Comparison of ENCODE assay signal across 10 mouse cellular contexts in the genomic region with DNA sequence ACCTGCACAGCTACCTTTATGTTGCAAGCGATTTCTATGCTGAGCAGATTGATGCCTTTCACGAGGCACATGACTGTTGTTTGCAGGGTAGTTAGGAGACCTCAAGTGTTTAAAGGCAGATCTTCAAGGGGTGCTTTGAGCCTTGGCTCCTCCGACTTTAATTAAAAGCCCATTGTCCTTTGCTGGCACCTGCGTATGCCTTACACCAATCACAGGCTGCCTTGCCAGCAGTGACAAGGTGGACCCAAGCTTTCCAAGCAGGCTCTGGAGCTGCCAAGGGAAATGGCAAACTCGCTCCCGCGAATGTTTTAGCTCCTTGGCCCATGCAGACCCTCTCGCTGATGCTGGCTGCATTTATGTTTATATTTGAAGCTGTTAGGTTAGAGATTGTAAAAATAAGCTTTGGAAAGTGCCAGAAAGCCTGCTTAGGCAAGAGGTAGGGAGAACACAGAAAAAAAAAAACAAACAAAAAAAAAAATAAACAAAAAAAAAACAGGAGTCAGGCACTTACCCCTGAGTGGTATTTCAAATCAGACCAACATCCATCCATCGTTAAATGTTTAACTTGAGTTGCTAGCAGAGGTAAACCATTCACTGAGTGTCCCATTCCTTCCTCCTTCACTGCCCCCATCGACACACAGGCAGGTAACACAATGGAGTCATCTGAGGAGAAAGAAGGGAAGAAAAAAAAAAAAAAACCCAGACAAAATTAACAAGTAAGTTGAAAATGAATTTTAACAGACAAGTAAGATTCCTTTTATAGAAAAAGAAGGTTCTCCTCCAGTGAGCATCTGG.
DNase-seq lines count a peak whose midpoint lies in the region; ATAC-seq and TF ChIP-seq lines count a peak whose summit lies in the region.
"Had no signal": no experiment of that assay in that cellular context is flagged by ENCODE, and none has a peak within 500 bp of the region (broad histone marks: within the 10 kb centered on the region; RNA-seq: fewer than 3 reads in every experiment).

No protein-coding gene starts in this region.

- peak overlapping the region; percentile 27 for H3K4me2 ChIP-seq in hindbrain, embryonic 13.5 days
- no peak overlapping the region for H3K4me2 ChIP-seq in limb, embryonic 11.5 days (ENCODE audit: low read depth, severe bottlenecking)
- peak overlapping the region; percentile 32 for H3K4me2 ChIP-seq in neural tube, embryonic 13.5 days
- no peak overlapping the region for H3K4me2 ChIP-seq in liver, postnatal 0 days (ENCODE audit: low read depth, low read length)

- no peak overlapping the region for H3K4me3 ChIP-seq in lung, adult 2 months (replicated peaks; ENCODE audit: extremely low read depth, low read depth, low read length)
- H3K4me3 ChIP-seq in hindbrain, embryonic 13.5 days = no peak overlapping the region
- no peak overlapping the region for H3K4me3 ChIP-seq in limb, embryonic 11.5 days (ENCODE audit: low read depth, low read length)
- H3K4me3 ChIP-seq in neural tube, embryonic 13.5 days = no peak overlapping the region
- H3K4me3 ChIP-seq in liver, postnatal 0 days (ENCODE audit: low read depth, low read length) = no peak overlapping the region

- DNase-seq in lung, adult 18-20 months = peak; percentile 7 to 39
- DNase-seq in lung, adult 2 months = no peak
- DNase-seq in limb, embryonic 11.5 days (ENCODE audit: low spot score) = peak; percentile 34
- DNase-seq in liver, postnatal 0 days = no peak
- DNase-seq in urinary bladder, adult 18-20 months (ENCODE audit: low spot score in 2 of 2) = no peak
- no peak for DNase-seq in layer of hippocampus, adult 18-20 months (ENCODE audit: low spot score in 2 of 2)
- DNase-seq: right cerebral cortex, postnatal 14 days; thymus, adult 2 months had no signal

- 28% methylated on average over 10 of the region's 10 CpGs for WGBS in lung, adult 2 months
- WGBS in hindbrain, embryonic 13.5 days = 28% methylated on average over 10 of the region's 10 CpGs
- WGBS in limb, embryonic 11.5 days = 41% methylated on average over 10 of the region's 10 CpGs
- 34% methylated on average over 10 of the region's 10 CpGs for WGBS in neural tube, embryonic 13.5 days
- WGBS in liver, postnatal 0 days (ENCODE audit: insufficient replicate concordance) = 57% methylated on average over 10 of the region's 10 CpGs

- no peaks in the 10 kb centered on the region; the same call in 1 of the 2 replicates for H3K4me1 ChIP-seq in lung, adult 2 months (ENCODE audit: control insufficient read depth, insufficient read depth, low read length)
- peaks cover 31% of the 10 kb centered on the region for H3K4me1 ChIP-seq in hindbrain, embryonic 13.5 days (replicated peaks)
- peaks cover 13% of the 10 kb centered on the region for H3K4me1 ChIP-seq in limb, embryonic 11.5 days (ENCODE audit: control insufficient read depth, insufficient read depth, low read length)
- peaks cover 25% of the 10 kb centered on the region for H3K4me1 ChIP-seq in neural tube, embryonic 13.5 days (replicated peaks)
- H3K4me1 ChIP-seq in liver, postnatal 0 days (ENCODE audit: insufficient read depth) = no peaks in the 10 kb centered on the region

- H3K36me3 ChIP-seq in hindbrain, embryonic 13.5 days = no peaks in the 10 kb centered on the region
- H3K36me3 ChIP-seq in limb, embryonic 11.5 days (ENCODE audit: control insufficient read depth, insufficient read depth, low read length) = no peaks in the 10 kb centered on the region
- no peaks in the 10 kb centered on the region for H3K36me3 ChIP-seq in neural tube, embryonic 13.5 days
- H3K36me3 ChIP-seq in liver, postnatal 0 days (replicated peaks; ENCODE audit: insufficient read depth, low read length) = no peaks in the 10 kb centered on the region

- no peak for TF ChIP-seq CTCF in lung, adult 2 months (IDR thresholded peaks at IDR 0.05; ENCODE audit: insufficient read depth, low read length)
- no peak for TF ChIP-seq CTCF in liver, postnatal 0 days (IDR thresholded peaks at IDR 0.05; ENCODE audit: low read depth)

- peak overlapping the region; percentile 90 for H3K27ac ChIP-seq in hindbrain, embryonic 13.5 days
- no peak overlapping the region for H3K27ac ChIP-seq in limb, embryonic 11.5 days (replicated peaks; ENCODE audit: low read depth, low read length)
- peak overlapping the region; percentile 91 for H3K27ac ChIP-seq in neural tube, embryonic 13.5 days (replicated peaks)
- H3K27ac ChIP-seq in liver, postnatal 0 days (ENCODE audit: low read depth) = no peak overlapping the region

- no peaks in the 10 kb centered on the region for H3K9me3 ChIP-seq in hindbrain, embryonic 13.5 days
- no peaks in the 10 kb centered on the region for H3K9me3 ChIP-seq in limb, embryonic 11.5 days (ENCODE audit: control insufficient read depth, low read length)
- no peaks in the 10 kb centered on the region for H3K9me3 ChIP-seq in neural tube, embryonic 13.5 days
- no peaks in the 10 kb centered on the region for H3K9me3 ChIP-seq in liver, postnatal 0 days (ENCODE audit: low read length)

- TF ChIP-seq EP300 in liver, postnatal 0 days (IDR thresholded peaks at IDR 0.05; ENCODE audit: low read depth) = no peak

- H3K9ac ChIP-seq in hindbrain, embryonic 13.5 days = 0 out of 2 replicates have a peak overlapping the region, but pooled peaks have one; percentile 26
- no peak overlapping the region for H3K9ac ChIP-seq in limb, embryonic 11.5 days (ENCODE audit: low read length)
- peak overlapping the region; percentile 52; the same call in 1 of the 2 replicates for H3K9ac ChIP-seq in neural tube, embryonic 13.5 days
- H3K9ac ChIP-seq in liver, postnatal 0 days (replicated peaks) = no peak overlapping the region

- ATAC-seq in hindbrain, embryonic 13.5 days (ENCODE audit: low FRiP score) = 0 out of 2 replicates have a peak, but pooled peaks have one; percentile 38
- no peak for ATAC-seq in limb, embryonic 11.5 days (ENCODE audit: insufficient number of reproducible peaks, low FRiP score, low TSS enrichment, low read depth)
- peak; percentile 64 for ATAC-seq in neural tube, embryonic 13.5 days (ENCODE audit: low read depth)
- ATAC-seq in liver, postnatal 0 days = no peak

- TF ChIP-seq POLR2A in lung, adult 2 months (IDR thresholded peaks at IDR 0.05; ENCODE audit: borderline replicate concordance, extremely low read depth, low read depth, low read length) = no peak

- no peaks in the 10 kb centered on the region for H3K27me3 ChIP-seq in hindbrain, embryonic 13.5 days
- no peaks in the 10 kb centered on the region for H3K27me3 ChIP-seq in limb, embryonic 11.5 days (ENCODE audit: control insufficient read depth, insufficient read depth, low read length)
- no peaks in the 10 kb centered on the region for H3K27me3 ChIP-seq in neural tube, embryonic 13.5 days
- H3K27me3 ChIP-seq in liver, postnatal 0 days (ENCODE audit: insufficient read depth, low read length) = no peaks in the 10 kb centered on the region

Comparison
In these comparisons a context has a peak if more than half of its experiments do, and no peak if none do; other contexts are left out.
1. DNase-seq: peak in lung, adult 18-20 months (2 of 2) and limb, embryonic 11.5 days (single experiment); none in lung, adult 2 months (single experiment), liver, postnatal 0 days (single experiment), urinary bladder, adult 18-20 months (0 of 2) and layer of hippocampus, adult 18-20 months (0 of 2).
2. ATAC-seq: peak in hindbrain, embryonic 13.5 days (single experiment) and neural tube, embryonic 13.5 days (single experiment); none in limb, embryonic 11.5 days (single experiment) and liver, postnatal 0 days (single experiment).
3. H3K27ac ChIP-seq: peak in hindbrain, embryonic 13.5 days (single experiment) and neural tube, embryonic 13.5 days (single experiment); none in limb, embryonic 11.5 days (single experiment) and liver, postnatal 0 days (single experiment).
4. H3K4me2 ChIP-seq: peak in hindbrain, embryonic 13.5 days (single experiment) and neural tube, embryonic 13.5 days (single experiment); none in limb, embryonic 11.5 days (single experiment) and liver, postnatal 0 days (single experiment).
5. H3K9ac ChIP-seq: peak in hindbrain, embryonic 13.5 days (single experiment) and neural tube, embryonic 13.5 days (single experiment); none in limb, embryonic 11.5 days (single experiment) and liver, postnatal 0 days (single experiment).